Mouse (Mus musculus): ENCODE measurements around the gene Lsamp.
A peak's percentile ranks its signal among the peaks of the same experiment; 100 is the strongest.

Gene Lsamp

DNA sequence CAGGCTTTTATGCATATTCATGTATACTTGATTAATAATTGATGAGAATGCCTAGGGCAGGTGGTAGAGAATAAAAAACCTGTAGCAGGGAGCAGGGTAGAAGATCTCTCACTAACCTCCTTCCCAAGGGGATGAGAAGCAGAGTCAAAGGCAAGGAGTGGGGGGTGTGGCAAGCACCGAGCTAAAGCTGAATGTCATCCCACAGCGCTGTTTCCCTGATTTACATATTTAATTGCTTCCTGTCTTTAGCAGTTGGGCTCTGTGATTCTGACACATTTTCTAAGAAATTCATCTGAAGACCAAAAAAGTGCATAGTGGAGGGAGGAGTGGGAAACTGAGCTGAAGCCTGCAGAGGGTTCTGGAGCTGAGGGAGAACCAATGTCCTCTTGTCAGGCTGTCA is 708.1 kb downstream of the Lsamp start:
- DNase-seq (ENCODE audit: low spot score) = no peak

DNA sequence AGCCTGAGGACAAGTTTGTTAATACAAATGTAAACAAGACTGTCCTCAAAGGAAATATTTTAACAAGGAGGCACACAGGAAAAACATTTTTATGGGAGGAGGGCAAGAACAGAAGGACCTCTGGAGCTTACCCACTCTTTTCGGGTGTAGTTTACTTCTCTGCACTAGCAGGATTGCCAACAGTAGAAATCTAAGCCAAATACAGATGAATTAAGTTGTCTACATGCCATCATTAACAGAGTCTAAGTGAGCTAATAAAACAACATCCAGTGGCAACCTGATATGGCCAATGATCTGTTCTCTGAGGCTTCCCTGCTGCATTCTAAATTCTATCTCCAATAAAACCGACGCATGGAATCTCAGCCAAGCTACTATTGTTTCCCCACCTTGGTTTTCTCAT is 713.1 kb downstream of the Lsamp start:
- DNase-seq (ENCODE audit: low spot score) = no peak

DNA sequence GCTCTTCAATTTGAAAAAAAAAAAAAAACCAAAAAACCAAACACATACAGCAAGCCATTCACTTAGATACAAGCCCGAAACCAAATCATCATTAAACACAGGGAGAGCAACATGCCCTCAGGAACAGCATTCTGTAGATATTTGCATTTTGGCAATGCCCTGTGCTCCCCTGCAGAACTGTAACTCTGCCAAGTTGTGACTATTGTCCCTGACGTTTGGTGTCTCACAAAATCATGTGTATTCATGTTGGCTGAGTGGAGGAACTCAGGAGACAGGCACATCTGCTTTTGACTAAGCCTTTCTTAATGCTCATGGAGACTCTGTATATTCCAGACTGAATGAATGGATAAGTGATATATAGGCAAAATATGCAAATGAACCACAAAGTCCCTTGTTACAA is 724.4 kb downstream of the Lsamp start:
- no peak for DNase-seq (ENCODE audit: low spot score)

DNA sequence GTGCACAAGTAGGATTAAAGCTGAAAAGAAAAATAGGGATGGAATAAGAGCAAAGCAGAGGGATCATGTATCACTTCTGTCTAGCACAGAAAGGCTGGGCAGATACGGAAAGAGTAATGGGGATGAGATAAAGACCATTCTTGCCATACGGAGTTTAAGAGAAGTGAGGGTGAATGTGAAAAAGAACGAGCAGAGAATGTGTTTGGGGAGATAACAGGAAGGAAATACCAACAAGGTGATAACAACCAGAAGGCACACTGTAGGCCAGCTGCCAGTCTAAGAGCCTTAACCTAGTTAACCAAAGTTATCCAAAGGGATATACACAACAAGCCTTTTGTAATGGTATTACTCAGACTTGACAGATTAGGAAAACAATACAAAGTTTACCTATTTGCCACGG is 725.4 kb downstream of the Lsamp start:
- DNase-seq (ENCODE audit: low spot score) = no peak

DNA sequence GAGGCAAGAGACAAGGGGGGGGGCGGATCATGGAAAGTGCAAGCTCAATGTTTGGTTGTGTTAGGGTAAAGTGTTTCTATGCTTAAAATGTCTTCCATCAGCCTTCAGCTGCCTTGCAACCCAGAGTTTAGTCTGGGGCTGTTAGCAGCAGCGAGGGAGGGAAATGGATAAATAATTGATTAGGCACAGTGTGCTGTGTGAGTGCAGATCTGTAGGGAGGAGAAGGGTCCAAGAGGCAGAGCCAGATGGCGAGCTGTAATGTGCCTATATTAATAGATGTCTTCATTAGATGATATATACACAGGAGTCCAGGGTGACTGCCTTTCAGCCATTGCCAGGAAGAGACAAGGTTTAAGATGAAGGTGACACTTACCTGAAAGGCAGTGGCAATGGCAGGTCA is 725.9 kb downstream of the Lsamp start:
- DNase-seq (ENCODE audit: low spot score) = no peak

DNA sequence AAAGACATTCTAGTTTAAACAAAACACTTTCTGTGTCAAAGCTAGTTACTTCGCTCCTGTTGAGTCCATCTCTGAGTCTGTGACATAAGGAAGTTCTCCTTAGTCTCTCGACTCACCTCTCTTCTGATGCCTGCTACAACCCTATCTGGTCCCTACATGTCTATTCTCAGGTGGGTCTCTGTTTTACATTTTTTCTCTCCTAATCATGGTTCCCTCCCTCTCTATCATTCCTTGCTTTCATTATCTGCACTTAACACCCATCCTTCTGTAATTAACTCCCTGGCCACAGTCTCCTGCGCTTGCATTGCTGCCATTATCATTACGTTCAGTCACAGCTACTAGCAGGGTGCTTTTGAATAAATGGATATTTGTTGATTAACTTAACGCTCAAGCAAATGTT is 726.3 kb downstream of the Lsamp start:
- no peak for DNase-seq (ENCODE audit: low spot score)

DNA sequence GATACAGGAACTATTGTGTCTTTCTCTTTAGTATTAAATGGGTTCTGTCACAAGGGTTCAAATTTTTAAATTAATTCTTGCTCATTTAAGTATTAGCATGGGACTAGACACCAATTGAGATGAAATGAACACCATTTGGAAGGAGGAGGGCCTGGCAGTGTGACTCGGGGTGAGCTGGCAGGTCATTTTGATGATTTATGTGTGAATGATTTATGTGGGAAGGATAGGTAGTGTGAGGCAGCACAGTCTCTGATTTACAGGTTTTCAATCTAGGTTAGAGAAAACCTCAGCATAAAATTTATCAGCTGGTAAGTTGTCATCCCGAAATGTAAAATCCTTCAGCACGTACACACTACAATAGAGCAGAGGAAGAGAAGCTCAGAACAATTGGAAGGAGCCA is 729.6 kb downstream of the Lsamp start:
- DNase-seq (ENCODE audit: low spot score) = no peak

DNA sequence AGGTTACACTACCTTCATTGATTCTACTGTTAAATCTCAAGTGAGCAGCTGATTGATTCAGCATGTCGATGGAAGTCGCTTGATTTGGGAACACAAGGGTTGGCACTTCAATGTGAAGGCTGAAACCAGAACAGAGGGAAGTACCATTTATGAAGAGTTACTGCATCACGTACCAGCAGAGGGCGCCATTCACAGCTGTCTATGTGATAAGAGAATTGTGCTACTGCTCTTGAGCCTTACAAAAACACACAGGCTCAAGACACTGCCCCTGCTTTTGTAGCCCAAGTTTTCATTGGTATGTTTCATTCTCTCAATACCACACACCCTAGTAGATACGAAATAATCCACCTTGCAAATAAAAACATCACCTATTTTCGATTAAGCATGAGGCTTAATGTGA is 754.9 kb downstream of the Lsamp start:
- DNase-seq (ENCODE audit: low spot score) = peak; percentile 69

DNA sequence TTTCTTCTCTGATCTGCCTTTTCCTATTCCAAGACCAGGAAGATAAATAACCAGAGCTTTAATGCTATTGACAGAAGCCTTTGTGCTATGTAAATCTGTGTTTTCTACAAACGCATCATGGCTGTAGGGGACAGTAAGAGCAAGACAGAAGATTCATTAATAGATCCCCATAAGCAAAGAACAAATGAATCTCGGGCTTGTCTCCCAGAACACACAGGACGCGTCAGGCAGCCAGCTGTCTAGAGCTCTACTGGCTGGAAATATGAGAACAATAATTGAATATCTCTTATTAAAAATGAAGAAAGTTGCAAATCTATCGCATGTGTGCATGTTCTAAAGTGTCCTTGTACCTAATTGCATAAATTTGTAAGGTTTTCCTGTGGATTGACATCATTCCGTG is 755.6 kb downstream of the Lsamp start:
- no peak for DNase-seq (ENCODE audit: low spot score)

DNA sequence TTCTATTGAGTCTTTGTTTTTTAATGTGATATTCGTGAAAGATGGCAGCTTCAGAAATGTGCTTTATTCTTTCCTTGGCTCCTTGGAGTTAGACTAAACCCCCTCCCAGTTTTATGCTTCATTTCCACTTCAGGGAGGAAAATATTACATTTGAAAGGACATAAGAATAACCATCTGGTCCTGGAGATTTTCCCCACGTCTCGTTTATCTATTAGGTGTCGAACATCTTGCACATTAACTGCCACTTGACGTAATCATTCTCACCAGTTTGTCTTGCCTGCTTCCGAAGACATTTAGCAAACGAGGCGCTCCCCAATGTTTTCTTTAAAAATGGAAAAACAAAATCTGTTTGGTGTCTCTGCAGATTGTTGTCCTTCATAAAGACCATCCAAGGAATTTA is 756.1 kb downstream of the Lsamp start:
- no peak for DNase-seq (ENCODE audit: low spot score)

DNA sequence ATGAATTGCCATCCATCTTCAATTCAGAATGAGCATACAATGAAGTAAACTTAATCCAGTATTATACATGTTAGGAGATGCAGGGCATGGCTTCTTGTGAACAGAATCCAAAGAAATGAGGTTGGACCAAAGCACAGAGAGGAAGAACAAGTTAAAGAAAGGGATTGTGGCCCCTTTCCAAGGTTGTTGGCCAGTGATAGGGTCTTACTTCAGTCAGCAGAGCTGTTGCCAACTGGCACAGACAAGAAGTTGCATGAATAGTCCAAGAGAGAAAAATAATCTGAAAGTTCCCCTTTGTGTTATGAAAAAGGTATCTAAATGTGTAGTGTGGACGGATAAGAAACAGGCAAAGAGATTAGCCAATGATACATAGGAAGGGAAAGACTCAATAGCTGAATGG is 843.0 kb downstream of the Lsamp start:
- no peak for DNase-seq (ENCODE audit: low spot score)

DNA sequence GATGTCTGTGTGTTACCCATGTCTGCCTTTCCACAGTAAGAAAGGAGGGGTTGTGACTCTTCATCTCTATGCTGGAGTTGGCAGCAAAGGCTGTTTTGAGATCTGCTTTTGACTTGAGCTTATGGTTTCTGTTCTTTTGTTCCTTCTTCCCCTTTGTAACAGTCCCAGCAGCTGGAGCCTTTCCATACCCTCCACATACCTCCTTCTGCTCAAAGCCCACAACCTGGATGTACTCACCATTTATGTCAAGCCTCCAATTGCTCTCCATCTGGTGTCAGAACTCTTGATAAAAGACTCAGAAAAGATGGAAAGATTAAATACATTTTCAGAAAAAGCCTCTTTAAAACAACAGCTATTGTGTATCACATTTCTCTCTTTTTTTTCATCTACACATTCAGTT is 847.4 kb downstream of the Lsamp start:
- DNase-seq (ENCODE audit: low spot score) = no peak

DNA sequence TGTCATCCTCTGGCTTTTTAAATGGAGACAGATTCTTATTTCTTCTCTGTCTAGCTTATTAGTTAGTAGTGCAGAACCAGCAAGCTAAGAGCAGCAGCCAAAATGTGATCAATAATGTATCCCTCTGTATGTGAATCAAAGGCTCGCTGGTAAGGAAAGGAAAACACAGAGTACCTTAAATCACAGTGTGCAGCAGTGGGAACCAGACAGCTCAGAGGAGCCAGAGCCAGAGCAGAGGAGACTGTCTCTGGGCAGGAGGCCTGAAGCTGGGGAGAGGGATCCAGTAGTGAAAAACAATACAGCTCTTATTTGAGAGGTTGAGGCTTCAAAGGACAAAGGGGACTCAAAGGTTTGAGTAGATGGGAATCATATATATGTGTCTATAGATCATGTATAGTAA is 857.6 kb downstream of the Lsamp start:
- DNase-seq (ENCODE audit: low spot score) = no peak

DNA sequence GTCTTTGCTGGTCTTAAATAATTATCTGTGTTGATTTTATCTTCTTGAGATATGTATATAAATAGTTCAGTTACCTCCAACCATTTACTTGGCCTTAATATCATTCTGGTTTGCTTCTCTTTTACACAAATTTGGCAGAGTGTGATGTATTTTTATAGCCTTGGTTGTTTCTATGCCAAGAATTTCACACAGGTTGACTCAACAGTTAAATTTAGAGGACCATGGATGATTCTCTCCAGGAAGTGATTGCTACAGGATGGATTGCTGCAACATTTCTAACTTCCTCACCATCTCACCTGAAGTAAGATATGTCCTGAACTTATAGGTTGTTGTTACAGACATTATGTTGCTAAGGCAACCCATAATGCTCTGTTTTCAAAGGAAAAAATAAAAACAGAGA is 882.6 kb downstream of the Lsamp start:
- no peak for DNase-seq (ENCODE audit: low spot score)

DNA sequence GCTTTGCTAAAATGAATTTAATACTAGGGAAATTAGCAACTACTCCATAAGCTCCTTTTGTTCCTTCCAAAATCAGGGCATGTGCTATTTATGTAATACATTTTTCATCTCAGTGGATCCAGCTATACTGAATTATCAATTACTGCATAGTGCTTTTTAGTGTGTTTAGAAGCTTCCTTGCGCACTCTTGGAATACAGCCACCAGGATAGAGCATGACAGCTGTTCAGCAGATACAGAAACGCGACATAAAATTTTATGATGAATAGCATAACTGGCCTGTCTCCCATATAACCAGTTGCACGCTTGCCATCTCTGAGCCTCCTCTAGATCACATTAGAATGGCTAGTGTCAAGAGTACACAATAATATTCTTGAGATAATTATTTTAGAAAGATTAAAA is 894.1 kb downstream of the Lsamp start:
- no peak for DNase-seq (ENCODE audit: low spot score)

DNA sequence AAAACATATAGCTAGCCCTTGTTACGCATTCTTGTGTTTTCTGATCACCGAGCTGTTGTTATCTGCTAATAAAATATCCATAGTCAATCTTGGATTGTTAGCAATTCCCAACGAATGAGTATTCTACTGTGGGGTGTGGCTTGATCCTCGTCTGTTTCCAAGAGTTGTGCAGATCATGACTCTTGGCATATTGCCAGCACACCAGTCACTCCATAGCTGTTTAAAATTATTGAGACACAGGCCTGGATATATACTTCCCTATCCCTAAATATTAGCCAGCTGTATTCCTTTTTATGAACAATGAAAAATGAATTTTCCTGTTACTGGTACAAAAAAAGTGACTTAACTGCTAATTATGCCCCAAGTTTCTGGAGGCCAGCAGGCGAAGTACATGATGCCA is 897.8 kb downstream of the Lsamp start:
- DNase-seq (ENCODE audit: low spot score) = no peak

DNA sequence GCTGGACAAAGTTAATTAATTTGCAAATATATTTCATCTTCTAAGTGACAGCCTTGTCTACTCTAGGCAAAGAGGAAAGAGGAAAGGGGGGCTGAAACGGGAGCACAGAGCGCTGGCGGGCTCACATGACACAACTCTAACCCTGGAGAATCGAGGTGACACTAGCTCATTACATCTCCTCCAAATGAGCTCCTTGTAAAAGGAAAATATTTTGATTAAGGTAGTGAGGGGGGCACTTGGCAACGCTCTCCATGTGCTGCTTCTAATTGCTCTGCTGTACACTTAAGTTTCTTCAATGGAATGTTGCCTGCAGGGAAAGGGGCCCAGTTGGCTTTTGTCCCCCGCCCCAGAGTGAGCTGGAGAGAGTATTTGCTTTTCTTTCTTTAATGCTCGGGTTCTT is 907.2 kb downstream of the Lsamp start:
- no peak for DNase-seq (ENCODE audit: low spot score)

DNA sequence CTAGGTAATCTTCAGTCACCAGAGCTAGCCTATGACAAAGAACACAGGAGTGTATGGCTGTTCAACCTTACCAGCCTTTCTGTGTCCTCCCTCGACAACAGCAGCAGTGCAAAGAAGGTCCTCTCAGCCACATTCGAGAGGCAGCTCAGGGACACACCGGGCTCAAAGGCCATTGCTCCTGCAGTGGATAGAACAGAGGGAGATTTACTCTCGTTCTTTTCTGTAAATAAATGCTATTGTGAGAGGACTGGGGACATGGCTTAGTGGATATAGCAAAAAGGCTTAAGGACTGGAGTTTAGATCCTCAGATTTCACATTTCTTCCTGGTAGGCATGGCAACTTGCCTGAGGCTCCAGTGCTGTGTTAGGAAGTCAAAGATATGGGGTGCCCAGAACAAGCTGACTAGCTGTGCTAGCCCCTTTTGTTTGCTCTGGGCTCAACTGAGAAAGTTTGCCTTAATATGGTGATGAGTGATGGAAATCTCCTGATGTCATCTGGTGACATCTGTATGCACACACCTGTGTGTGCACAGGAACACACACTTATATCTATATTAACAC is 913.7 kb downstream of the Lsamp start:
- DNase-seq (ENCODE audit: low spot score) = no peak

DNA sequence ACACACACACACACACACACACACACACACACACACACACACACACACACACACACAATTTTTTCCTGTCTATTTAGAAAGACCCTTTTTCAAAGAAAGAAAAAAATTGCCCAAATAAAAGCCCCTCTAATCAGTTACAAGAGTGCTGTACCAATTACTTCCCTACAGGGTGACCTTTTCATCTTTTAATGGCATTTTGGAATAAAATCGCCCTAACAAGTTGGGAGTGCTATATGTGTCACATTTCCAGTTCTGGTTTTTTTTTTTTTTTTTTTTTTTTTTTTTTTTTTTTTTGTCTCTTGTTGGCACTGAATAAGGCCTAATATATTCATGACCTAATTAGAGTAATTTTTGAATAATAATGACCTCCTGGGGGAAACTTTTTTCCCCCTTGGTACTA is 923.7 kb downstream of the Lsamp start:
- no peak for DNase-seq (ENCODE audit: low spot score)

DNA sequence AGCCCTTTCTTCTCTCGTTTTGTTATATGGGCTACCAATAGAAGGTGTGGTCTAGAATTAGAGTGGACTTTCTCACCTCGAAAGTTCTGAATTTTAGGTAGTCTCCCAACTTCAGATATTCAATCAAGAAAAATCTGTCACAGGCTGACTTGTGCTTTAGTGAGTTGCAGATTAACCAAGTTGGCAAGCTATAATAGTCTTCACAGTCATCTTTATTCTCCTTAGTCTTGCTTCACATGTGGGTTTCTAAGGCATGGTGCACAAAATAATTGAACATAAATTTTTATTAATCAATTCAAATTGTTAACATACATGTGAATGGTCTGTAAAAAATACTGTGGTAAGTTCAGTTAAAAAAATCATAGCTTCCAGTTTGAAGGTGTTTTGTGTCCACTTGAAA is 930.0 kb downstream of the Lsamp start:
- DNase-seq (ENCODE audit: low spot score) = no peak

DNA sequence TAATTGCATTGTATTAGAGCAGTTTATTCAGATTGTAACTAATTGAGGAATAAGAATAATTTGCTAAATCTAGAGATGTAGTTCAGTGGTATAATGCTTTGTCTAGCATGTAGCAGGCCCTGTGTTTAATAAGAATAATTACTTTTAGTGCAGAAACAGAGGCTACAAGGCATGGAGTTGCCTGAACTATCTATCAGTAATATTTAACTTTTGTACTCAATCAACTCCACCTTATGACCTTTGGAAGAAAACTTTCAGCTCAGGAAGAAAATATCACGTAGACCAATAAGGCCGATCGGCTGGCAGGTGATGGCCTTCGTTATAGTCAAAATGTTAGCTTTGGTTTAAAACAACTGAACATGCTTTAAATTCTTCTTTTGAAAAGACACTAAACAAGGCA is 946.4 kb downstream of the Lsamp start:
- no peak for DNase-seq (ENCODE audit: low spot score)

DNA sequence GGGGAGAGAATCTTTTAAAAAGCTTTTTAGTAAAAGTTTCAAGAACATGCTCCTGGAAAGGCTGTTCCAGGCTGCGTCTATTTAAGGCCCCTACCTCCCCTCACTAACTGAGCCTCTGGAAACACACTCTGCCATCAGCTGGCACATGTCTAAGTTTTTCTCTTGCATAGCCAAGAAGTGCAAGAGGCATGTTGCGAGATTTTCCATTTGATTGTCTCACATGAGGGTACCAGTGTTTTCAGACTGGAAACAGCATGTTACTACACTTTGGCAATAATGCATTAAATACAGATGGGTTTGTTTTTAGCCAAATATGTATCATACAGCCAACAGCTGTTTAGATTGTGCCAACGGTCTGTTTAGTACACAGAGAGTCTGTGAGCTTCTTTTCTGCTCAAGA is 958.1 kb downstream of the Lsamp start:
- DNase-seq (ENCODE audit: low spot score) = no peak

DNA sequence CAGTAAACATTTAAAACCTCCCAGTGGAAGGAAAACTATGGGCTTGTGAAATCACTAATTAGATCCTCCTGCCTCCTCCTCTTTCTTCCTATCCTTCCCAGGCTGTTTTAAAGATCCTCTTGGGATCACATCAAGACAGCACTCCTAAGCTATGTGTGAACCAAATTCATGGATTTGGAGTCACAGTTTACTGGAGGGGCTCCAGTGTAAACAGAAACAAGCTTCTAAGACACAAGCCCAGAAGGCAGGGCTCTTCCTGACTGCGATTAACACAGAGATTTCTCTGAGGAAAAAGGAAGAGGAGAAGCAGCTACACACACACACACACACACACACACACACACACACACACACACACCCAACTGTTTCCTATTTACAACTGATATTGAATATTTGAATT is 961.7 kb downstream of the Lsamp start:
- DNase-seq (ENCODE audit: low spot score) = no peak

DNA sequence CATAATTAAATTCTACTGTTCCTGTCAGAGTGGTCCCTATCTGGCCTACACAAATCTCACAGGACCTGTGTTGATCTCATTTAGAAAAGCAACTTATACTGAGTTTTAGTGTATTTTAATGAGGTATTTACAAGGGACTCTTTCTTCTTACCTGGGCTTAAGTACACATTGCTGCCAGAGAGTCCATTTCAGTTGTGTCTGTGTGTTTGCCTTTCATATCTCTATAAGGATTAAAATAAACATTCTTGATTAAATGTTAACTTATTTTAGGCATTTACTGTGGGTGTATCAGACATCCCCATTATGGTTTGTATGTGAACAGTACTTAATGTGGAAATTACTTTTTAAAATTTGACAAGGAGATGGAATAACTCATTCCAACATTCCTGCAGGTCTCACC is 963.9 kb downstream of the Lsamp start:
- no peak for DNase-seq (ENCODE audit: low spot score)

DNA sequence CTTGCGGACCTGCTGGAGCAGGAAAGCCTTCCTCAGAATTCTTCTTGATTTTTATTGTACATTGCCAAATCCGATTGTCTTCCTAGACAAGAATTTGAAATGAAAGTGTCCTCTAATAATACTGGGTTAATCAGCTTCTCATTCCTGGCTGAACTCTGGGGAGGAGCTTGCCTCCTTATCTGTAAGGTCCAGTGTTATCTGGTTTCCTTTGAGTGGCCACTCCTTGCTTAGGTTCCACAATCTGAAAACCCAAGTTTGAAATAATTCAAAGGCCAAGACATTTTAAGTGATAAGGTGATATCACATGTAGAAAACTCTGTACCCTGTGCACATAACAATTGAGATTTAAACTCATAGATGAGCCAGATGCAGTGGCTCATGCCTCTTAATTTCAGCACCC is 975.0 kb downstream of the Lsamp start:
- DNase-seq (ENCODE audit: low spot score) = no peak
